Mouse (Mus musculus) liver, embryonic 16.5 days (tissue): ENCODE measurements at regions not wholly inside any gene's neighbourhood (a gene's known extent, or its start where the extent isn't known, plus 50 kb on each side); places are given as distances from the start of the nearest gene placed in this dataset.
"Not testable (repeated sequence)": the region's sequence is repeated elsewhere in the genome, so short reads cannot be mapped to it uniquely, and the experiment has no call there.

Experiments used
- ATAC-seq: fragments of 200-750 bp; cut with Nextera tagmentation; 2 replicates; pipeline ENCODE4 v1.8.0; 2017; ENCODE audit warnings: low read depth, mild to moderate bottlenecking, moderate number of reproducible peaks, moderate library complexity
- H3K27ac ChIP-seq: fragments of 300-500 bp; sonication (generic); 2 replicates; pipeline ENCODE4 v1.5.1; 2014; ENCODE audit warnings: mild to moderate bottlenecking, low read length
- H3K27me3 ChIP-seq: fragments of 300-500 bp; sonication (generic); 2 replicates; pipeline ENCODE4 v1.6.1; 2014; ENCODE audit warnings: low read depth, low read length, mixed read lengths; ENCODE audit not compliant: control insufficient read depth, insufficient read depth
- H3K36me3 ChIP-seq: fragments of 300-500 bp; sonication (generic); 2 replicates; pipeline ENCODE4 v1.6.1; 2014; ENCODE audit warnings: mild to moderate bottlenecking; ENCODE audit not compliant: control insufficient read depth, insufficient read depth
- H3K4me1 ChIP-seq: fragments of 300-500 bp; sonication (generic); 2 replicates; pipeline ENCODE4 v1.6.1; 2014; ENCODE audit warnings: low read depth, low read length, mixed read lengths; ENCODE audit not compliant: control insufficient read depth
- H3K4me2 ChIP-seq: fragments of 300-500 bp; sonication (generic); 2 replicates; pipeline ENCODE4 v1.6.1; 2014; ENCODE audit warnings: low read depth, low read length, mixed read lengths
- H3K4me3 ChIP-seq: fragments of 300-500 bp; sonication (generic); 2 replicates; pipeline ENCODE4 v1.5.1; 2014; ENCODE audit warnings: low read depth, mild to moderate bottlenecking, low read length
- H3K9ac ChIP-seq: fragments of 300-500 bp; sonication (generic); 2 replicates; pipeline ENCODE4 v1.6.1; 2014; ENCODE audit warnings: low read depth, low read length
- H3K9me3 ChIP-seq: fragments of 300-500 bp; sonication (generic); replicated peaks from 2 replicates; pipeline ENCODE4 v1.6.1; 2016; ENCODE audit warnings: low read length; ENCODE audit not compliant: control insufficient read depth
- WGBS: fragments of 180-500 bp; shearing (Covaris S2); extraction: QIAGEN DNeasy Blood & Tissue Kit; methylation state at CpG from one replicate; pipeline ENCODE4 v1.1.7; 2014; ENCODE audit not compliant: insufficient replicate concordance; 5-methylcytosine and 5-hydroxymethylcytosine counted together

GRCm38 (mm10) chr10:45866860-45867259, 289.2 kb downstream of the Hace1 start:
- no peaks in the 10 kb centered on the region for H3K4me1 ChIP-seq
- no peak for ATAC-seq
- no peak overlapping the region for H3K27ac ChIP-seq
- no peak overlapping the region for H3K9ac ChIP-seq
- no peaks in the 10 kb centered on the region for H3K9me3 ChIP-seq
- no peak overlapping the region for H3K4me3 ChIP-seq
- 40% methylated on average over 3 of the region's 3 CpGs for WGBS
- no peaks in the 10 kb centered on the region for H3K36me3 ChIP-seq
- no peaks in the 10 kb centered on the region for H3K27me3 ChIP-seq
- no peak overlapping the region for H3K4me2 ChIP-seq

GRCm38 (mm10) chr10:45871028-45871427, 293.4 kb downstream of the Hace1 start:
- Histone ChIP-seq H3K4me2 (no peak overlapping the region), H3K4me3 (no peak overlapping the region), H3K4me1 (no peaks in the 10 kb centered on the region), H3K36me3 (no peaks in the 10 kb centered on the region), H3K9ac (no peak overlapping the region), H3K9me3 (no peaks in the 10 kb centered on the region), H3K27ac (no peak overlapping the region), H3K27me3 (no peaks in the 10 kb centered on the region)
- no peak for ATAC-seq
- WGBS, result 64% methylated on average over 4 of the region's 4 CpGs

GRCm38 (mm10) chr10:45872007-45872890, 294.6 kb downstream of the Hace1 start:
- H3K9ac ChIP-seq, result no peak overlapping the region
- no peaks in the 10 kb centered on the region for H3K36me3 ChIP-seq
- no peak overlapping the region for H3K27ac ChIP-seq
- ATAC-seq, result no peak
- H3K9me3 ChIP-seq, result no peaks in the 10 kb centered on the region
- WGBS, result 61% methylated on average over 4 of the region's 4 CpGs
- H3K4me2 ChIP-seq, result no peak overlapping the region
- H3K4me3 ChIP-seq, result no peak overlapping the region
- no peaks in the 10 kb centered on the region for H3K27me3 ChIP-seq
- H3K4me1 ChIP-seq, result no peaks in the 10 kb centered on the region

- 70% methylated on average over 14 of the region's 14 CpGs for WGBS
- H3K9me3 ChIP-seq, result no peaks in the 10 kb centered on the region
- no peak overlapping the region for H3K9ac ChIP-seq
- H3K4me2 ChIP-seq, result no peak overlapping the region
- H3K4me1 ChIP-seq, result no peaks in the 10 kb centered on the region
- H3K36me3 ChIP-seq, result no peaks in the 10 kb centered on the region
- no peak overlapping the region for H3K4me3 ChIP-seq
- ATAC-seq, result no peak
- no peak overlapping the region for H3K27ac ChIP-seq
- H3K27me3 ChIP-seq, result no peaks in the 10 kb centered on the region
Measured at GRCm38 (mm10) chr10:45873805-45874780, 296.5 kb downstream of the Hace1 start.

- 88% methylated on average over 18 of the region's 20 CpGs for WGBS
- not testable (repeated sequence) for H3K4me3 ChIP-seq, ATAC-seq, H3K9me3 ChIP-seq, H3K27ac ChIP-seq, H3K27me3 ChIP-seq, H3K4me2 ChIP-seq, H3K4me1 ChIP-seq, H3K9ac ChIP-seq, H3K36me3 ChIP-seq
Measured at GRCm38 (mm10) chr10:45875287-45875686, 297.7 kb downstream of the Hace1 start.

- H3K4me2 ChIP-seq, result no peak overlapping the region
- H3K9me3 ChIP-seq, result no peaks in the 10 kb centered on the region
- ATAC-seq, result no peak
- H3K9ac ChIP-seq, result no peak overlapping the region
- 65% methylated on average over 1 of the region's 1 CpGs for WGBS
- H3K4me3 ChIP-seq, result no peak overlapping the region
- H3K27me3 ChIP-seq, result no peaks in the 10 kb centered on the region
- H3K4me1 ChIP-seq, result no peaks in the 10 kb centered on the region
- H3K36me3 ChIP-seq, result no peaks in the 10 kb centered on the region
- no peak overlapping the region for H3K27ac ChIP-seq
Measured at GRCm38 (mm10) chr10:45883745-45884144, 306.1 kb downstream of the Hace1 start.

- ATAC-seq, result no peak
Measured at GRCm38 (mm10) chr10:45886636-45887035, 309.0 kb downstream of the Hace1 start.

GRCm38 (mm10) chr10:45888835-45889234, 311.2 kb downstream of the Hace1 start:
- no peak for ATAC-seq
- 60% methylated on average over 4 of the region's 4 CpGs for WGBS
- Histone ChIP-seq H3K4me1 (no peaks in the 10 kb centered on the region), H3K27ac (no peak overlapping the region), H3K36me3 (no peaks in the 10 kb centered on the region), H3K4me2 (no peak overlapping the region), H3K4me3 (no peak overlapping the region), H3K27me3 (no peaks in the 10 kb centered on the region), H3K9ac (no peak overlapping the region), H3K9me3 (no peaks in the 10 kb centered on the region)

More at GRCm38 (mm10) chr10:45886636-45887035, 309.0 kb downstream of the Hace1 start:
- no peak overlapping the region for H3K27ac ChIP-seq
- H3K9me3 ChIP-seq, result no peaks in the 10 kb centered on the region
- no peaks in the 10 kb centered on the region for H3K4me1 ChIP-seq
- 60% methylated on average over 2 of the region's 2 CpGs for WGBS
- H3K27me3 ChIP-seq, result no peaks in the 10 kb centered on the region
- H3K36me3 ChIP-seq, result no peaks in the 10 kb centered on the region
- H3K4me3 ChIP-seq, result no peak overlapping the region
- H3K9ac ChIP-seq, result no peak overlapping the region
- no peak overlapping the region for H3K4me2 ChIP-seq
